In genomic region chr19:53362967-53363366, GRCm38 (mm10) we compare ENCODE assay signal across 9 mouse cellular contexts. TPM values are rescaled to one million over a fixed set of nuclear protein-coding genes. Genes with fewer than 3 reads are reported as not detected.
DNase-seq lines count a peak whose midpoint lies in the region; ATAC-seq and TF ChIP-seq lines count a peak whose summit lies in the region.
"Had no signal": no experiment of that assay in that cellular context is flagged by ENCODE, and none has a peak within 500 bp of the region (broad histone marks: within the 10 kb centered on the region; RNA-seq: fewer than 3 reads in every experiment).

No protein-coding gene starts in this region.

- H3K27ac ChIP-seq in MEL (ENCODE audit: control insufficient read depth, low read depth, low read length) = no peak overlapping the region

- no peaks in the 10 kb centered on the region for H3K79me2 ChIP-seq in MEL (ENCODE audit: control insufficient read depth, insufficient read depth, low read length, poor library complexity)

- no peak for TF ChIP-seq POLR2A in MEL (IDR thresholded peaks at IDR 0.05; ENCODE audit: control insufficient read depth in 1 of 2, insufficient read depth in 1 of 2, low read depth in 1 of 2, low read length in 2 of 2, poor library complexity in 1 of 2)

- DNase-seq in layer of hippocampus, postnatal 10 days (ENCODE audit: low spot score in 2 of 2) = peak; percentile 34 to 52
- DNase-seq in layer of hippocampus, postnatal 36 days = no peak
- DNase-seq in MEL (ENCODE audit: low read depth, low spot score) = peak; percentile 77
- DNase-seq in c-Kit-positive CD71-positive TER-119-positive erythroid progenitor cells, embryonic 14.5 days (ENCODE audit: low spot score) = peak; percentile 59
- no peak for DNase-seq in Muller cell, postnatal 12 days (ENCODE audit: inconsistent ontology term)
- DNase-seq in right cerebral cortex, adult 2 months (ENCODE audit: low spot score in 2 of 2) = no peak
- no peak for DNase-seq in ovary, postnatal 36 days (ENCODE audit: low spot score)

- H3K9ac ChIP-seq in MEL (ENCODE audit: control insufficient read depth, low read depth, low read length, poor library complexity, severe bottlenecking) = no peak overlapping the region

- peaks cover 0 to 11% of the 10 kb centered on the region in 2 experiments; a peak in 2 of 4 replicates for H3K36me3 ChIP-seq in MEL (ENCODE audit: control insufficient read depth in 1 of 2, insufficient read depth in 2 of 2, low read length in 2 of 2)

- no peak overlapping the region for H3K4me3 ChIP-seq in MEL (ENCODE audit: control insufficient read depth in 1 of 2, insufficient read depth in 1 of 2, low read depth in 2 of 2, low read length in 2 of 2)

- ATAC-seq in megakaryocyte, adult 5-6 weeks (ENCODE audit: poor library complexity, severe bottlenecking) = peak; percentile 69

- TF ChIP-seq RAD21 in MEL (IDR thresholded peaks at IDR 0.05; ENCODE audit: low read depth, low read length) = peak; percentile 61

- no peaks in the 10 kb centered on the region for H3K27me3 ChIP-seq in MEL (ENCODE audit: control insufficient read depth in 1 of 2, insufficient read depth in 2 of 2, low read length in 2 of 2)

- peak; percentile 73 to 83 (median 76) for TF ChIP-seq CTCF in MEL (IDR thresholded peaks at IDR 0.05 in 2 of 3, conservative IDR thresholded peaks at IDR 0.05 in 1 of 3; ENCODE audit: control insufficient read depth in 1 of 3, insufficient read depth in 1 of 3, low read depth in 2 of 3, low read length in 3 of 3, poor library complexity in 1 of 3, severe bottlenecking in 1 of 3)

- no peak for TF ChIP-seq EP300 in MEL (IDR thresholded peaks at IDR 0.05; ENCODE audit: low read depth in 1 of 2, low read length in 2 of 2)

- peaks cover 6 to 8% of the 10 kb centered on the region in 2 experiments; a peak in 3 of 4 replicates for H3K4me1 ChIP-seq in MEL (ENCODE audit: control insufficient read depth in 1 of 2, insufficient read depth in 2 of 2, low read length in 2 of 2)

- H3K9me3 ChIP-seq in MEL (replicated peaks; ENCODE audit: insufficient read depth, low read length) = no peaks in the 10 kb centered on the region

TF ChIP-seq in MEL, 35 proteins besides CTCF, POLR2A, EP300 and RAD21:
- TF ChIP-seq ZC3H11A (IDR thresholded peaks at IDR 0.05; ENCODE audit: low read depth, low read length) = 0 out of 2 replicates have a peak, but pooled peaks have one; percentile 18
- no peak for TF ChIP-seq USF1 (IDR thresholded peaks at IDR 0.05; ENCODE audit: low read depth, low read length)
- TF ChIP-seq ZMIZ1 (IDR thresholded peaks at IDR 0.05; ENCODE audit: low read depth, low read length) = no peak
- peak; percentile 82 for TF ChIP-seq SMC3 (IDR thresholded peaks at IDR 0.05; ENCODE audit: low read depth, low read length)
- no peak for TF ChIP-seq MXI1 (IDR thresholded peaks at IDR 0.05; ENCODE audit: low read depth, low read length)
- no peak for TF ChIP-seq NRF1 (IDR thresholded peaks at IDR 0.05; ENCODE audit: insufficient read depth, low read depth, low read length, poor library complexity, severe bottlenecking)
- TF ChIP-seq TBP (IDR thresholded peaks at IDR 0.05; ENCODE audit: low read depth, low read length) = no peak
- no peak for TF ChIP-seq NELFE (IDR thresholded peaks at IDR 0.05; ENCODE audit: low read depth, low read length)

RNA-seq across cellular contexts. Expression of gene Gm10197, which starts 8.6 kb away (rescaled TPM):
- not detected for total RNA-seq in layer of hippocampus, postnatal 10 days (2021)
- total RNA-seq in layer of hippocampus, postnatal 36 days (2021) = not detected
- 4.8 and 5.4 TPM in 2 replicates for total RNA-seq in MEL (2012; rRNA removed)
- 10 to 100 TPM in 1 of 2 experiments, not detected in 1; 53.0 TPM for polyA plus RNA-seq in MEL (2012; ENCODE audit: insufficient read depth in 1 of 2, insufficient read length in 2 of 2, low read depth in 1 of 2, low replicate concordance in 2 of 2, missing spikeins in 1 of 2)
- total RNA-seq in megakaryocyte, adult 5-6 weeks (2015) = not detected in 2 replicates
- not detected in 2 replicates for total RNA-seq in megakaryocyte, adult 5-6 weeks (2017)
- polyA plus RNA-seq: gonadal fat pad, adult 2 months had no signal

RNA-seq across cellular contexts. Expression of gene Smndc1, which starts 27.4 kb away (rescaled TPM):
- 10 to 100 TPM; 37.2 to 38.9 TPM for total RNA-seq in layer of hippocampus, postnatal 10 days (2021)
- total RNA-seq in layer of hippocampus, postnatal 36 days (2021) = 10 to 100 TPM; 39.6 to 40.2 TPM
- total RNA-seq in MEL (2012; rRNA removed) = 27.5 and 29.3 TPM in 2 replicates
- 100 to 1,000 TPM; 114 to 166 TPM for polyA plus RNA-seq in MEL (2012; ENCODE audit: insufficient read depth in 1 of 2, insufficient read length in 2 of 2, low read depth in 1 of 2, low replicate concordance in 2 of 2, missing spikeins in 1 of 2)
- total RNA-seq in megakaryocyte, adult 5-6 weeks (2015) = 49.3 and 68.2 TPM in 2 replicates
- 22.2 and 26.3 TPM in 2 replicates for total RNA-seq in megakaryocyte, adult 5-6 weeks (2017)

RNA-seq across cellular contexts. Expression of gene Mxi1, which starts 52.6 kb away (rescaled TPM):
- 10 to 100 TPM; 52.0 to 57.0 TPM for total RNA-seq in layer of hippocampus, postnatal 10 days (2021)
- total RNA-seq in layer of hippocampus, postnatal 36 days (2021) = 10 to 100 TPM; 60.8 to 67.3 TPM
- 29.0 and 29.8 TPM in 2 replicates for total RNA-seq in MEL (2012; rRNA removed)
- polyA plus RNA-seq in MEL (2012; ENCODE audit: insufficient read depth in 1 of 2, insufficient read length in 2 of 2, low read depth in 1 of 2, low replicate concordance in 2 of 2, missing spikeins in 1 of 2) = 10 to 100 TPM in 1 of 2 experiments, not detected in 1; 60.9 TPM
- 42.1 and 42.8 TPM in 2 replicates for total RNA-seq in megakaryocyte, adult 5-6 weeks (2015)
- total RNA-seq in megakaryocyte, adult 5-6 weeks (2017) = 74.0 and 91.1 TPM in 2 replicates

Comparison
In these comparisons a context has a peak if more than half of its experiments do, and no peak if none do; other contexts are left out.
1. DNase-seq: peak in layer of hippocampus, postnatal 10 days (2 of 2), MEL (single experiment) and c-Kit-positive CD71-positive TER-119-positive erythroid progenitor cells, embryonic 14.5 days (single experiment); none in layer of hippocampus, postnatal 36 days (0 of 2), Muller cell, postnatal 12 days (single experiment), right cerebral cortex, adult 2 months (0 of 2) and ovary, postnatal 36 days (single experiment).